Mouse (Mus musculus): Measurements from ENCODE around the gene Car12.
"Not testable (repeated sequence)": the region's sequence is repeated elsewhere in the genome, so short reads cannot be mapped to it uniquely, and the experiment has no call there.

Gene Car12

GRCm38 (mm10) chr9:66784552-66784951 is 71.1 kb downstream of the Car12 start:
- not testable (repeated sequence) for DNase-seq

DNA sequence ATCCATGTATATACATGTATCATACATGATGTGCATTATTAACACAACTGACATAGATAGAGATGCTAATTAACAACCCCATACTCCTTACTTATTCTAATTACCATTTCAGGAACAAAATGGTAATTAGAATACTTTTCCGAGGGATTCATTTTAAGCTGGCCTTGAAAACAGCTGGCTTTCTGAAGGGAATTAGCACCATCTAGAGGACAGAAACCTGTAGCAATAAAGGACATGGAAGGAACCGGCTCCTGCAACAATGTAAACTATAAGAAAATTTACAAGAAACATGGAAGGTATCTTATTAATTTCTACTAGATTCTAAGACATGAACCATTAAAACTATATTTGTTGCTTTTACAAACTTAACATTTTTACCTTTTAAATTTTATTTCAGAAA is 74.3 kb downstream of the Car12 start:
- DNase-seq = peak in 1 of 2 experiments; percentile 41

- DNase-seq = peak in 1 of 2 experiments; percentile 37
These were observed 81.4 kb downstream of the Car12 start for GRCm38 (mm10) chr9:66794629-66795463.

GRCm38 (mm10) chr9:66795464-66796324 is 82.2 kb downstream of the Car12 start, which contains the start of gene Aph1b:
Aph1b (minus strand) TSS chr9:66795490.
- DNase-seq = peak; percentile 97 to 98

- no peak for DNase-seq
These were observed 83.3 kb downstream of the Car12 start, which contains the start of gene Gm10647 for GRCm38 (mm10) chr9:66796739-66797138. Gm10647 (plus strand) TSS chr9:66797039.

DNA sequence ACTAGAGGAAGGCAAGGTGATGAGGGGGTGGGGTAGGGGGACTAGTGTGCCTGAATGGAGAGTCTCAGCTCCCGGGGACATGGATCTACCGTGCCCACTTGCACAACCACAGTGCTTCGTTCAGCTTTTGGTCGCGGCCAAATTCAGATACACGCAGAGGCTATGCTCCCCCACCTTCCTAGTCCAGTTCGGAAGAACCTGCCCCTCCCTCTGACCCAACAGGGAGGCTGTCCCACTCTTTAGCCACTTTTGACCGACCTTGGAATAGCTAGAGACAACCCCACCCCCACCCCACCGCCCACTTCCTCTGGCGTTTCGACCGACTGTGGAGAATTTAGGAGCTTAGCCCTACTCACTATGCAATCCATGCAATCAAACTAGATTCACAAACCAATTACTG is 88.5 kb downstream of the Car12 start:
- DNase-seq = no peak

GRCm38 (mm10) chr9:66805951-66806350 is 92.5 kb downstream of the Car12 start:
- DNase-seq = not testable (repeated sequence)

DNA sequence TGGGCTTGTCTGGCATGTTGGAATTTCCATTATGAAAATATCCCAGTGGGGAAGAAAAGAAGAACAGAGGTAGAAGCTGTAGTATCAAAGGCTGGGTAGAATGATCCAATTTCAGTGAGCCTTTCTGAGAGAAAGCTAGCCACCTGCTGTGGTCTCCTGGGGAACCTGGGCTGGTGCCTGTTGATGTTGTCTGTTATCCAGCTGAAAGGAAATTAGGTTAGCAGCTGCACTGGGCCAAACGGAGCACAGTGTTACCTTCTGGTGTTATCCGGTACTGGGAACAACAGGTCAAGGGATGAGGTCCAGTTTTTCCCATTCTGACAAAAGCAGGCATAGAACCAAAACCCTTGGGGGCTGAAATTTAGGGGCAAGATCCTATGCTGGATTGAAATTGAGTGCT is 99.9 kb downstream of the Car12 start:
- DNase-seq = no peak
